Mouse (Mus musculus) spleen, postnatal 10 days (tissue): ENCODE measurements around the gene Tnrc6a.
"Not testable (repeated sequence)": the region's sequence is repeated elsewhere in the genome, so short reads cannot be mapped to it uniquely, and the experiment has no call there.

Experiments
- DNase-seq, 2 experiments: peaks; one replicate each; pipeline ENCODE4 v3.0.0; 2021 to 2022; ENCODE audit warnings: low spot score in 2 of 2

Tnrc6a gene

DNA sequence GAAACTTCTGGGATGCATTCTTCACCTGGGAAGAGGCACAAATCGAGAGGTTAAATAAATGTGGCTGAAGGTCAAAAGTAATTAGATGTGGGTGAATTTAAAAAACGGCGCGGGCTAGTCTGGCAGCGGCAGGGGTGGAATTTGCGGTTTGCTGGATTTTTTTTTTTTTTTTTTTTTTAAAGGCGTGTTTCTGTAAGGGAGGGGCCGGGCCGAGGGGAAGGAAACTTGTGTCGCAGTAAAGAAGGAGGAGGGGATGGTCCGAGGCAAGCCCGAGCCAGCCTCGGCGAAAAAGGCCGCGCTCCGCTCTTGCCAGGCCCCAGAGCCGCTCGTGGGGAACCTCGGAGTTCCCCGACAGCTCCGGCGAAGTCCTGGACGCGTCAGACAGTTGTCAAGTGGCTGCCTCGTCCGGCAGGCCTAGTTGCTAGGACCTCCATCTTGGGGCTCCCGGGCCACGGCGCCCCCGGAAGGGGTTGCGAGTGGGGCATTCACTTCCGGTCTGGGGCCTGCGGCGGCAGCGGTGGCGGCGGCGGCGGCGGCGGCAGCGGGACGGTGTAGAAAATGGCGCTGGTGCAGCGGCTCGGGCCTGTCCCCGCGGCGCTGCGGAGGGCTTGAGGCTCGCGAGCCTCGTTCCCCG is at the start of gene Tnrc6a:
Gene Tnrc6a, plus strand, starts transcription at position 221 of the 634 bp plus-strand sequence.
- peak; percentile 92 to 93 for DNase-seq

DNA sequence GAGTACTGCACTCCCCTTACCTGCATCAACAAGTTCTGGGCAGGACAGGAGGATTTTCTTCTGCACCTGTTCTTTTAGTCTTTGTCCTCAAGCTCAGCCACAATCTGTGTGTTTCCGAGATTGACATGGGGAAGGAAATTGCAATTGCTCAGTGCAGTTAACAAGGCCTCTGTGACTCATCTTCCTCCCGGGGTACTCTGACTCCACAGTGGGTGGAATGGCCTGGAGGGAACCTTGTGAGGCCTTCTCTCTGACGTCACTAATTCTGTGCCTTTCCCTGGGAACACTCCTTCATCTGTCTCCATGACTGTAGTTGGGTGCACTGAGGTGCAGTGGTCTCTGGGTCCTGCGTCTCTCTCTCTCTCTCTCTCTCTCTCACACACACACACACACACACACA is 41.4 kb upstream of the Tnrc6a start:
- DNase-seq: no peak

DNA sequence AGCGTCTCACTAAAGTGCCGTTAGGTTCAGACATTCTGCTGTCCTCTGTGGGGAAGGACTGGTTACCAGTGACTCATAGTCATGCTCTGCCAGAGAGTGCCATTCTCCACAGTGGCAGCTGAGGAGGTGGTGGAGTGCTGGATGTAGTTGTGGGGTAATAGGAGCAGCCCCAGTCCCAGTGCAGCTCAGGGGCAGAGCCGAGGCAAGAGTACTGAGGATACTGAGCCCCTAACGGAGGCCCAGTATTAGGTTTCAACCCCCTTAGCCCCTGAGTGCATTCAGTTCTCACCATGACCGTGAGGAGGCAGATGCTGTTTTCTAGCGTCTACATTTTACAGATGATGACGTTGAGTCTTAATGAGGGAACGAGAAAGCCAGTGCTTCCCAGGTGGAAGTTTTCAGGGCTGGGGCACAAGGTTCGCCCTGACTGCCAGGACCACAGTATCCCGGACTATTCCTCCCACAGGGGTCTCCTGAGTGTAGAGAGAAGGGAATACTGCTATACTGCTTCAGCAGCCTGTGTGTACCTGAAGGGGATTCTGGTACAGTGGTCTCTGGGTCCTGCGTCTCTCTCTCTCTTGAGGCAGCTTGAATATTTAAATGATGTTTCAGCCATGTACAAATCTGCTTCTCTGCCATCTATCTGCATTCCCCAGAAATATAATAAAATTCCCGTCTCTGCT is 40.1 kb upstream of the Tnrc6a start:
- DNase-seq: no peak

DNA sequence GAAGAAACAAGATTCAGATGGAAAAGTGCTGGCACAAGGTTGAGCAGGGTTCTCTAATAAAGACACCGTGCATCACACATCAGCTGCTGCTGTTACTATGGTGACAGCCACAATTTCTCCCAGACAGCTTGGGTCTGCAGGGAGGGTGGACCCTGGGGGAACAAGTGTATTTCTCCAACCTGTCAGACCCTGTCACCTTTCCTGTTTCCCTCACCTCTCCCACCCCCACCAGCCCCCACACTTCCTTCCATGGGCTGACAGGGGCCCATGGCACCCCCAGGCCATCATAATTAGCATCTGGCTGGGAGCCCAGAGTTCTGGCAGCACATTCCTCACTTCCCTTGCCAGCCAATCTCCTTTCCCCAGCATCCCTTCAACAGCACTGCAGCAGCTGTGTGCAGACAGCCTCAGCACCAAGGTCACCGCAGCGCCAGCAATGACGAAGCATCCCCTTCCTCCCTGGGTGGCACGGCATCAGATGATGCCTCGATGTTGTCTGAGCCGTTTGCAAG is 39.4 kb upstream of the Tnrc6a start:
- no peak for DNase-seq

DNA sequence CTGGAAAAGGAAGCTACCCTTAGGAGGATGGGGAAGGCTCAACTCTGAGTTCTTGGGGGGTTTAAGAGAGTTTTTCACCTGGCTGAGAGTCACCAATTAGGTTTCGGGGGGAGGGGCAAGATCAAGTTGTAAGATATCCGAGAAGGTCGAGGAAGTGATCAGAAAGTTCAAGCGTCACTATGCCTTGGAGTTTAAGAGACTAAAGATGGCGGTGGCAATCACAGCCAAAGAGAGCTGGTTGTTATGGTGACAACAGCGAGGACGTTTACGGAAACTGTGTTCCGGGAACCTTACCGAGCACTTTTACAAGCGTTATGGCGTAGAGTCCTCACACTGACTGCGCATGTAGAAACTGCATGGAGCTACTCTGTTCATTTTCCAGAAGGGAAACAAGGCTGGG is 39.0 kb upstream of the Tnrc6a start:
- no peak for DNase-seq

DNA sequence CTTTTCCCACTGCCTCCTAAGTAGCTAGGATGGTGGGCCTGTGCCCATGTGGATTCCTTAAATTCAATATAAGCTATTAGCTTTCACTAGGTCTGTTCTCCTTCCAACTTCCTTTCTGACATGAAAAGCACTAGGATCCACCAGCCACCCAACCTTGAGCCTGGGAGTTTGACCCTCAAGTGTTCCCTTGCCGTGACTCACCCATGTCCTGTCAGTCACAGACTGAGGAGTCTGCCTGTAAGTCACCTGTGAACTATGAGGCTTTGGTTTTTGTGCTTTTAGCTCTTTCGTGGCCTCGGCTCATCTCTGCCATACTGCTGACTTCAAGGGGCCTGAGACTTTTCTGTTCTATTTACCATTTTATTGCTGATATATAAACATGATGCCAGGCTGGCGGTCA is 34.8 kb upstream of the Tnrc6a start:
- no peak for DNase-seq

DNA sequence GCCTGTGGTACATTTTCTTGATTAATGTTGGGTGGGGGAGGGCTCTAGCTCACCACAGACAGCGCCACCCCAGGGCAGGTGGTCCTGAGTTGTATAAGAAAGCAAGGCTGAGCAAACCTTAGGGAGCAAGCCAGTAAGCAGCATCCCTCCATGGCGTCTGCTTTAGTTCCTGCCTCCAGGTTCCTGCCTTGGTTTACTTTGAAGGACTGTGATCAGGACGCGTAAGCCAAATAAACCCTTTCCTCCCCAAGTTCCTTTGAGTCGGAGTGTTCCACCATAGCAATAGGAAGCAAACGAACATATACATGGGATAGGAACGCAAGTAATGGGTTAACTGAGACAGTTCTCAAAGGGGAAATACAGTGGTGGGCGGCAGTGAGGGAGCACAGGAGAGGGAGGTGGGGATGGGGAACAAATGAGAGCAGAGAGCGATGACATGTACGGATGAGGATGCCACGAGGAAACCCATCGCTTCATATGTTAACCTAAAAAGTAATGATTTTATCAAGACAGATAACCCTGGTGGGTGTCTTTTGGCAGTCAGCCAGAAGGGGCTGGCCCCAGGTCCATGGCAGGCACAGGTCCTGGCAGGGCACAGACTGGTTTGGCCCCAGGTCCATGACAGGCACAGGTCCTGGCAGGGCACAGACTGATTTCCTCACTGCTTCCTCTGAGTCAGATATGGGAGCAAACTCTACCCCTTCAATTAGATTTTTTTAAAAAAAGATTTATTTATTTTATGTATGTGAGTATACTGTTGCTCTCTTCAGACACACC is 27.2 kb upstream of the Tnrc6a start:
- DNase-seq: no peak

DNA sequence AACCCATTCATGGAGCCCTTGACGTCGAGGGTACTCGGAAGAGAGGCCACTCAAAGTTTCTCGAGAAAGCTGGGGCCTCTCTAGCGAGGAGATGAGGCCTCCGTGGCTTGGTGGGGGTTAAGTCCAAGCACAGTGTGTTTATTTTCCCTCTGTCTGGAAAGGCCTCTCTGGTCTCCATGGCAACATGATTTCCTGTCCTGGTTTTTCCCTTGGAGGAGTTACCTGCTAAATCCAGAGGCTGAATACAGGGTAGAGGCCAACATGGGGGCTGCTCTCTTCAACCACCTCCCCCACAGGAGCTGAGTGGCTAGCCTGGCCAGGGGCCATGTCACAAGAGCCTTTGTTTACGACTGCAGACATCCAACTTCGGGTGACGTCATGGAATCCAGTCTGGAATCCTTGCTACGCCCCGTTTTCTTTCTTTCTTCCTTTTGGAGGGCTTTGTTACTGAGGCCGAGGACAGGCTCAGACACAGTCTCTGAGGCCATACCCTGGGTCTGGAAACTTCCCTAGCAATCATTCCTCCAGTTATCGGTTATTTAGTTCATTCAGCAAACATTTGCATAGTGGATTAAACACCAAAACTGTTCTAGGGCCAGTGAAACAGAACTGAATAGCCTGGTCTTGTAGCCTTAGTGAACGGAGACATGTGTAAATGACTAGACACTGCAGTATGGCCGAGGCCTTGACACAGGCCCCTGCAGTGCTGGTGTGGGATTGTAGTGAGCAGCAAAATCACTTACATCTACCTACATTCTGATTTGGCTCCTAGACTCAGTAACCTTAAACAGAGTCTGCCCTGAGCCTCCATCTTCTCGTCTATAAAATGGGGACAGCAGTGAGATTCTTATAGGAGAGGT is 25.6 kb upstream of the Tnrc6a start:
- DNase-seq: peak in 1 of 2 experiments; percentile 19

DNA sequence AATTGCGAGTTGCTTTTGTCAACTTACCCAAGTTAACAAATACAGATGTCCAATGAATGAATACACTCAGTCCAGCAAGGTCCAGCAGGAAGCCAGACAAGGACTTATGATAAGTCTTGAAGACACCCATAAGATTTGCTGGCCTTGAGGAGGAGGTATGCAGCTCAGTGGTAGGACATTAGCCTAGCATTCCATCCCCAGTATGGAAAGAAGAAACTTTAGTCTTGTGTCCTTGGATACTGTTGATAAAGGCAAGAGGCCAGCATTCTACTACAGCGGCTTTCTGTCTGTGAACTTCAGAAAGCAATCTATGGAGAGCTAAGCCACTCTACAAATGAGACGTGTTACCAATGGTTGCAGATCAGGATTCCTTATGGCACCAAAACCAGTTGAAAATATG is 22.4 kb upstream of the Tnrc6a start:
- no peak for DNase-seq

DNA sequence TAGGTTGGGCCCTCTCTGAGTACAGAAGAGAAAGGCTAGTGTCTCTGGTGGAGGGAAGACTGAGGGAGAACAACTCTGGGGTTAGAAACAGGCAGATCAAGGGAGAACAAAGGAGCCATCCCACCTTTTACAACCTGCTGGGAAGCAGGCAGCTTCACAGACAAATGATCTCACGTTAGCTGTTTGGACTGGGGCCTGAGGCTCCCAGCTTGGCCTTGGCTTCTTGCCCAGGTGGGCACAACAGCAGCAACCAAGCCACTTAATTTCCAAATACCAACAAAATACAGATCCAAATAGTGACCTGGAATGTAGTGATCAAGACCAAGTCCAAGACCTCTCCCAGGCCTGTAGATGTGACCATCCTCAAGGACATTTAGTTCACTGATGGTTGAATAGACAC is 18.3 kb upstream of the Tnrc6a start:
- DNase-seq: not testable (repeated sequence)

DNA sequence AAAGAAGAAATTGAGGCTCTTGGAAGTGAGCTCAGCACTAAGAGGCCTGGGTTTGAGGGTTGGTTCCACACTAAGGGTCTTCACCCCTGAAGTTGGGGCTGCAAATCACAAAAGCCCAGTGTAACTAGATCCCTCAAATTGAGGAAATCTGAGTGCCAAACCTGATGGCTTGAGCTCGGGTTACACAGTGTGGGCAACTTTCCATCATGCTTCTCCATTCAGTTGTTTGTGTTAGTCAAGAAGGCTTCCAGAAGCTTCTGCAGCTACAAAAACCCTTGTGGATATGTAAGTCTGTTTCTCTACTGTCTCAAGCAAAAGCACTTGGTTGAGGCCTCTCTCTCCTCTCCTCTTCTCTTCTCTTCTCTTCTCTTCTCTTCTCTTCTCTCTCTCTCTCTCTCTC is 17.8 kb upstream of the Tnrc6a start:
- no peak for DNase-seq

DNA sequence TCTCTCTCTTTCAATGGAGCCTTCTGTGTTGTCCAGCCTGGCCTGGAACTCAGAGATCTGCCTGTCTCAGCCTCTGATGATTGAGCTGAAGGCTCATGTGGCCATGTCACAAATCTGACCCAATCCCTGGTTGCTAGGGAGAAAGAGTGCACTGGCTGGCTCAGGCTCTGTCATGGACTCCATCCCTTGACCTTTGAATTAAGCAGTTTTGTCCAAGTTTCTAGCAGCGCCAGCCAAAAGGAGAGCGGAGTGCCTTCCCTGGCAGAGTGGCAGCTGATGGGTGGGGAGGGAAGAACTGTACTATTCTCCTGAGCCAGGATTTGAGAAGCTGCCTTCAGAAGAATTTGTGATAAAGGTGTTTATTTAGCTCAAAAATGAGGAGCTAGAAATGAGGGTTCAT is 17.4 kb upstream of the Tnrc6a start:
- no peak for DNase-seq

DNA sequence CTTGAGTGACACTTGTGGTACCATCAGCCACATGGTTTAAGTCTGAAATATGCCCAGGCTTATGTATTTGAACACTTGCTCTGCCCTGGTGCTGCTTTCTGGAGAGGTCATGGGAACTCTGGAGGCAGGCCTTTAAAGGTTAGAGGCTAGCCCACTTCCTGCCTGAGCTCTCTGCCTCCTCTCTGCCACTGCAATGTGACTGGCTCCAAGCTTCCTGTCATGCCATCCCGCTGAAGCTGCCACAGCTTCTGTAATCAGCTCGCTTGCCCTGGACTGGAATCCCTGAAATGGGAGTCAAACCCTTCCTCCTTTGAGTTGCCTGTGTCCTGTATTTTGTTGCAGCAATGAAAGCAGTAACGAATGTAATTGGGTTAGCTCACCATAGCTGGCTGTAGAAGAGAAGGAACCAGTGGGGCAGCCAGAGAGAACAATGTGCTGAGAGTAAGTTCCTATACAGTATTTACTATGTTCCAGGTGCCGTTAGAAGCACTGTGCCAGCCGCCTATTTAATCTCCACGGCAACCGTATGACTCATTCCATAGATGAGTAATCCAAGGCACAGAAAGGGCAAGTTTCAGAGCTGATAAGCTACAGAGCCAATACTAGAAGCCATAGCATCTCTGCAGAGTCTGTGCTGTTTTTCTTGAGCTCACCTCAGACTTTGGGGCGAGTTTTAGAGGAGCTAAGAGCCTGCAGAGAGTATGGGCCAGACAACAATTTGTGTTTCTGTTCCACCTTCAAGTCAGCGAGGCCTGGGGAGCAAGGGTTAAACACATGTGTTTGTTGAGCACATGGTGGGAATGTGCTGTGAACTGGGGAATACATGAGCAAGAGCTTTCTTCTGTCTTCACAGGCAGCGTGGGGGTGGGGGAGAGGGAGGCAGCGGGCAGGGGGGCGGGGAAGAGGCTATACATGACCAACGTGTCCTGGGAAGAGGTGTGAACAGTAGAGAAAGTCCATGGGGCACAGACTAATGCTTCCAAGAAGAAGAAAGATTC is 15.3 kb upstream of the Tnrc6a start:
- no peak for DNase-seq

DNA sequence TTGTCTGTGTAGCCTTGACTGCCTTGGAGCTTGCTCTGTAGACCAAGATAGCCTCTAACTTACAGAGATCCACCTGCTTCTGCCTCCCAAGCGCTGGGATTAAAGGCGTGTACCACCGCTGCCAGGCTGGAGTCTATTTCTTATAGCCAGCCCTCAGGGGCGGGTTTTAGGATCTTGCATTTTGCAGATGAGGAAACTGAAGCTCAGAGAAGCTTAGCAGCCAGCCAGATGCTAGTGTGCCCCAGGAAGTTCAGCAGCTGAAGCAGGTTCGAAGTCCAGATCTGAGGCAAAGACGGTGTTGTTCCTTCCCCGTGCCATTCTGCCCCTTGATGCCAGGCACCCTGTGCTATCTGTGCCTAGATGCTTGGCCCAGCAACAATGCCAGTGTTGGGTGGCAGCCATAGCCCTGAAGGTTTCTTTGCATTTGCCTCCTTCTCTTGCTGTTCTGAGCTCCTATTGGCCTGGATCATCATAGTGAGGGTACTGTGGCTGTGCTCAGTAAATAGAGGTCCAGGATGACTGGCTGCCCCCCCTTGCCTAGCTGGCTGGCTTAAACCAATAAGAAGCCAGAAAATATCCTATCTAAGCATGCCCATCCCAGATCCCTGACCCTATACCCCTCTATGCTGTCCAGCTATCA is 14.2 kb upstream of the Tnrc6a start:
- no peak for DNase-seq

DNA sequence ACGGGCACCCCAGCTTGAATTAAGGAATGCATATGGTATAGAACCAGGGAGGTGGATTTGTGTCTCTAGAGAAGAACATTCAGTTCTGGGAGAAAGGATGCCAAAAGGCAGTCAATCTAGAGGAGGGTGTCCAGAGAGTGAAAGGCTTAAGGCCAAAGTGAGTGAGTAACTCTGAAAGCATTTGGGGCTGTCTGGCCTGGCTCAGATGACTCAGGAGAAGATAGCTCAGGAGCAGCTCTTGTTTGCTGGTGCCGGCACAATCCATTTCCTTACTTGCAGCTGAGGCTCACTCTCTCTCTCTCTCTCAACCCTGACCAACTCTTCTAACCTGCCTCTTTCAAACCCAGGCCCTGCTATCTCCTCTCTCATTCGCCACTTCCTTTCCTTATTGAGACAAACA is 13.6 kb upstream of the Tnrc6a start:
- no peak for DNase-seq

DNA sequence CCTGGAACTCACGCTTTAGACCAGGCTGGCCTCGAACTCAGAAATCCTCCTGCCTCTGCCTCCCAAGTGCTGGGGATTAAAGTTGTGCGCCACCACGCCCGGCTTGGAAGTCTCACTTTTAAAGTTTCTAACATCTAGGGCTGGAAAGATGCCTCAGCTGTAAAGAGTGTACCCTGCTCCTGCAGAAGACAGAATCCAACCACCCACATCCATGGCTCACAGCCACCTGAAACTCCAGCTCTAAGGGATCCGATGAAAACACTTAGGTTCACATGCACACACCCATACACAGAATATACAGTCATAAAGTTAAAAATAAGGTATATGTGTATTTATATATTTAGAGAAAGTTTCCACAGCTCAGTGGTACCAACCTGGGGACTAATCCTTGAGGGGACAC is 10.1 kb upstream of the Tnrc6a start:
- DNase-seq: no peak

DNA sequence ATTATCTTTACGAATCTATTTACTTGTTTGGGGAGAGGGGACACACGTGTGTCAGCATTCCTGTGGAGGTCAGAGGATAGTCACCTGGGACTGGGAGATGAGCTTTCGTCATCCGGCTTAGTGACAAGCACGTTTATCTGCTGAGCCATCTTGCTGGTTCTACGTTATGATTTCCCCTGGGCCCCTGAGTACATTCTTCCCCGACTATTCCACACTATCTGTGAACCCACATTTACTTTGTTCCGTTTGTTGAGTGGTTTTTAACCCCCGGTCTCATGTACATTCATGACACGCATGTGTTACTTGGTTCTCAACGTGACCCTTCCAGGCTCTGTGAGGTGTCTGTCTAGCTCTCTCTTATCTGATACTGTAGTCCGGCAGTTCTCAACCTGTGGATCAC is 6.9 kb upstream of the Tnrc6a start:
- DNase-seq: no peak

DNA sequence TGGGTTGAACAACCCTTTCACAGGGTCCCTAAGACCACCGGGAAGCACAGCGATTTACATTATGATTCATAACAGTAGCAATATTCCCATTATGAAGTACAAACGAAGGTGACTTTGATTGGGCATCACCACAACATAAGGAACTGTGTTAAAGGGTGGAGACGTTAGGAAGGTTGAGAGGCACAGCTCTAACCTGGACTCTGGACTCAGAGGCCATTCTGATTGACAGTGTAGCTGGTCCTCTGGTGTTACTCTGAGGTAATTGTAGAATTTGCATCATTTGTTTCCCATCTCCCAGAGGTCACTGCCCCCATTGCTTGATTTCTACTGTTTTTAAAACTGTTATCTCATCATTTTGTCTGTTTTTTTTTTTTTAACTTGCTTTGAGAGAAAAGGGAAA is 6.5 kb upstream of the Tnrc6a start:
- no peak for DNase-seq

DNA sequence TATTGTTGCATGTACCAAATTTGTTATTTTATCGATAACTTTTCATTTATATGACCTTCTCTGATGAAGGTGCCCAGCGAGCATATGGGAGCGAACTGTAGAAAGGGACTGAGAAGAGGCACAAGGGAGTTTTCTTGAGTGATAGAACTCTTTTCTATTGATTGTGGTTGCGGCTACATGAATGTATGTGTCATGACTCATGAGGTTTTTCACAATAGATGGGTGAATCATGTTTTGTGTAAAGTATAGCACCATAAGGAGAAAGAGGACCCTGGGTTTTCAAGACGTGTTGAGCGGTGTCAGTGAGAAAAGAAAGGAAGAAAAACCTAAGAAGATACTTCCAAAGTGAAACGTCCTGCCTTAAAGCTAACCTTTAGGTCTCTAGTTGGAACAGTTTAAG is 3.2 kb upstream of the Tnrc6a start:
- DNase-seq: no peak

DNA sequence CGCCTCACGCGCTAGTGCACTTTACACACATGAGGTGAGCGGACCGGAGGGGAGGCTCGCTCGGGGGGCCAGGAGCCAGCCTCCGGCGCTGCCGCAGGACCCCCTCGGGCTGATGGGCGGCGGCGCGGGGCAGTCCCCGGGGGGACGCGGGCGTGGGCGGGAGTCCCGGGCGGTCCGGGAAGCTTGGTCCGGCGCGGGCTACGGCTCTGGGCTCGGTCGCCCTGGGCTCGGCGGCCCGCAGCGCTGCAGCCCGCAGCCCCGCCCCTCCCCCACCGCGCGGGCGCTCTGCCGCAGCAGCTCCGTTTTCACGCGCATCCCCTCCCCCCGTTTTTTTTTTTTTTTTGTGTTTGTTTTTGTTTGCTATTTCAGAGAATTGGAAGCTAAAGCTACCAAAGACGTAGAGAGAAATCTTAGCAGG is 623 bp downstream of the Tnrc6a start:
- DNase-seq: peak in 1 of 2 experiments; percentile 61
